Mouse (Mus musculus): ENCODE results near the gene Llcfc1. TPM values are rescaled to one million over a fixed set of nuclear protein-coding genes. Genes with fewer than 3 reads are reported as not detected.
A peak's percentile ranks its signal among the peaks of the same experiment; 100 is the strongest.

The Llcfc1 gene
- polyA plus RNA-seq (2015; fragmentation: Nextera tagmentation; extraction: Ambion mirVana): not detected in 2 replicates

DNA sequence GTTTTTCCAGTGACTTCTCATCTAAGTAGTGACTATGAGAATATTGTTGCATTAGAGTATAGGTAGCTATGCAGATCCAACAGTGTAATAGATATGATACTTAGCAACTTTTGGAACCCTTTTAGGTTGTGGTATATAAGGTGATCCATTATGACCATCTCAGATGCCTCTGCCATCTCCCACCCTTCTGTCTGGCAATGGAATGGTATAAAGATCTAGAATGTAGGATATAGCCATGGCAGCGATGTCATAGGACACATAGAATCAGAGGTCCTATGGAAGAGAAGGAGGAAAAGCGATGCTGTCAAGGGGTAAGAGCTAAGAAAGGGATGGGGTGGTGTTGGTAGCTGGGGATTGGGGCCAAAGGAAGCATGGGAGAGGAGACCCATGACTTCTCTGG is at the start of gene Llcfc1:
TSS of gene Llcfc1 (plus strand) at position 301 of the 400 bp plus-strand sequence.
- 87% methylated on average over 2 of the region's 2 CpGs for WGBS
- Histone ChIP-seq H3K27ac (no peak within 1 kb of the TSS), H3K9ac (no peak within 1 kb of the TSS), H3K27me3 (no peaks in the 10 kb centered on the region), H3K36me3 (no peaks in the 10 kb centered on the region), H3K4me3 (no peak within 1 kb of the TSS), H3K4me2 (replicated peaks) (no peak within 1 kb of the TSS), H3K4me1 (no peaks in the 10 kb centered on the region), H3K9me3 (no peaks in the 10 kb centered on the region)
- no peak for ATAC-seq (ENCODE audit: low FRiP score, low read depth)

DNA sequence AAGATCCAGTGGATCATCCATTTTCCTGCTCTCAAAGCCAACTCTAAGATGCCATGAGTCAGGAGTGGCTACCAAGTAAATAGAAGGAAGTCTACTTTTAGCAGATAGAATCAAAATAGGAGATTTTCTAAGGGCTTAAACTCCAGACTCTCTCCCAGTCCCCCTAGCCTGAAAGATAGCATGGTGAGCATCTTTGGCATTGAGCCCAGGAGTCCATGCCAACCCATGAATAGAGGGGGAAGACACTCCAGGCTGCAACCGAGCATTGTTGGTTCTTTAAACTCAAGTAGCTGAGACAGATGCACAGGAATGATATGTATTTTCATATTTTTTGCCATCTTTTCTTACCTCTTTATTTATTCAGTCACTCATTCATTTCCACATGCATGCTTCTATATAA is 49.0 kb upstream of the Llcfc1 start:
- Histone ChIP-seq H3K9me3 (no peaks in the 10 kb centered on the region), H3K4me2 (replicated peaks) (no peak overlapping the region), H3K27ac (no peak overlapping the region), H3K4me3 (no peak overlapping the region), H3K9ac (no peak overlapping the region), H3K4me1 (no peaks in the 10 kb centered on the region), H3K27me3 (no peaks in the 10 kb centered on the region), H3K36me3 (no peaks in the 10 kb centered on the region)
- 66% methylated on average over 1 of the region's 1 CpGs for WGBS
- no peak for ATAC-seq (ENCODE audit: low FRiP score, low read depth)

DNA sequence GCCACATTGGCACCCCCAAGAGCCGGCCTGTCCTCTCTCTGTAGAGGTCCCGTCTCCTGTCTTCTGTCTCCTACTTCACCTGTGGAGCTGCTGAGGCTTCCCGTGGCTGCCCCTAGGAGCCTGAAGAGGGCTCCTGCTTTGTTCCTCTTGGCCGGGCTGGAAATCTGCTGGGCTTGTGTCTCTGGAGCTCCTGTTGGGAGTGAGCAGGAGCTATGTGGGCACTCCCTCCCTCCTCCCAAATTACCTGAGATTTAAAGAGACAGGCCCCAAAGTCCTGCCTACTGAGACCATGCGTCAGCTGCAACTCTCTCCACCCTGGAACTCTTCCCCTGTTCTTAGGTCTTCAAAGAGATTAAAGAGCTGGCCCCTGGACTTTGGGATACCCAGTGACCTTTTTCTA is 48.1 kb upstream of the Llcfc1 start, which contains the start of gene Trpv6:
TSS of gene Trpv6 (minus strand) at position 228 of the 400 bp plus-strand sequence.
- 0 out of 2 replicates have a peak within 1 kb of the TSS, but pooled peaks have one; percentile 2 for H3K4me3 ChIP-seq
- H3K4me2 ChIP-seq (replicated peaks): 0 out of 2 replicates have a peak within 1 kb of the TSS, but pooled peaks have one; percentile 11
- no peak within 1 kb of the TSS for H3K9ac ChIP-seq
- H3K9me3 ChIP-seq: no peaks in the 10 kb centered on the region
- ATAC-seq (ENCODE audit: low FRiP score, low read depth): no peak
- no peaks in the 10 kb centered on the region for H3K4me1 ChIP-seq
- WGBS: 5% methylated on average over 5 of the region's 5 CpGs
- no peaks in the 10 kb centered on the region for H3K27me3 ChIP-seq
- H3K27ac ChIP-seq: no peak within 1 kb of the TSS
- no peaks in the 10 kb centered on the region for H3K36me3 ChIP-seq

DNA sequence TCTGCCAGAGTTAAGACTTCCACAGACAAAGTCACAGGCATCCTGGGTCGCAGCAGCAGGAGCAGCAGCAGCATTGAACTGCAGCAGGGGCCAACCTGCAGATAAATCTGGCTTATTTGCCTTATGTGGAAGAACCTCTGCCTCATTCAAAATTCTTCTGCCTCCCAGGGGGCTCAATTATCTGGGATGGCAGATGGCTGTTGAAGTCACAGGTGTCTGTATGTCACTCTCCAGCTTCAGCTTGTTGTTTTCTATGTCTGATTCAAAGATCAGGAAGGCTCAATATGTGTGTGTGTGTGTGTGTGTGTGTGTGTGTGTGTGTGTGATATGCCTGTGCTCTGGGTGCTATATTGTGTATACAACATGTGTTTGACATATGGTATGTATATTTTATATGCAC is 46.8 kb upstream of the Llcfc1 start:
- Histone ChIP-seq H3K9ac (no peak overlapping the region), H3K4me1 (no peaks in the 10 kb centered on the region), H3K9me3 (no peaks in the 10 kb centered on the region), H3K27me3 (no peaks in the 10 kb centered on the region), H3K4me2 (replicated peaks) (no peak overlapping the region), H3K4me3 (no peak overlapping the region), H3K36me3 (no peaks in the 10 kb centered on the region), H3K27ac (no peak overlapping the region)
- ATAC-seq (ENCODE audit: low FRiP score, low read depth): no peak
- 29% methylated on average over 1 of the region's 1 CpGs for WGBS

DNA sequence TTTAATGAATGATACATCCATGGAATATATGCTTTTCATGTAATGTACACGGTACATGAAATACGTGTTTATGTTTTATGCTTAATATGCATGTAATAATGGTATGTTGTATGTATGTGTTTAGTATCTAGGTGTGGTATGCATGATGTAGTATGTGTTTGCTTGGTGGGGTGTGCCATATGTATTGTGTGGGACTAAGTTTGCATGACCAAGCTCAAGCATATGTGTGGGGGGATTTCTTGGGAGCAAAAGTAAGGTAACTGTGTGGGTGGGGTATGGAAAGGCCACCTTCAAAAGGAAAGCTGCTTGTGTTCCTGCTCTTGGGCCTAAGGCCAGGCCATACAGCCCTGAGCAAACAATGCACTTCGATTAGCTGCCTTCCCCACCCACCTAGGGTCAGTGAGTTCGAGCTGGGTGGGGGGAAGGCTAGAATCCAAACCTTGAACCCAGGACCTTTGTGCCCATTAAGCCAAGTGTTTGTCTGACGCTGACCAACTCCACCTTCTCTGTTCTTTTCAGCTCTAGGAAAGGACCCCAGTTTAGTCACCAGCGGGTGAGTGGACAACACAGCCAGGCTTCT is 46.2 kb upstream of the Llcfc1 start:
- no peak overlapping the region for H3K9ac ChIP-seq
- no peak for ATAC-seq (ENCODE audit: low FRiP score, low read depth)
- no peaks in the 10 kb centered on the region for H3K27me3 ChIP-seq
- no peaks in the 10 kb centered on the region for H3K9me3 ChIP-seq
- WGBS: 78% methylated on average over 6 of the region's 6 CpGs
- no peaks in the 10 kb centered on the region for H3K4me1 ChIP-seq
- no peak overlapping the region for H3K4me3 ChIP-seq
- no peaks in the 10 kb centered on the region for H3K36me3 ChIP-seq
- H3K27ac ChIP-seq: no peak overlapping the region
- H3K4me2 ChIP-seq (replicated peaks): no peak overlapping the region

DNA sequence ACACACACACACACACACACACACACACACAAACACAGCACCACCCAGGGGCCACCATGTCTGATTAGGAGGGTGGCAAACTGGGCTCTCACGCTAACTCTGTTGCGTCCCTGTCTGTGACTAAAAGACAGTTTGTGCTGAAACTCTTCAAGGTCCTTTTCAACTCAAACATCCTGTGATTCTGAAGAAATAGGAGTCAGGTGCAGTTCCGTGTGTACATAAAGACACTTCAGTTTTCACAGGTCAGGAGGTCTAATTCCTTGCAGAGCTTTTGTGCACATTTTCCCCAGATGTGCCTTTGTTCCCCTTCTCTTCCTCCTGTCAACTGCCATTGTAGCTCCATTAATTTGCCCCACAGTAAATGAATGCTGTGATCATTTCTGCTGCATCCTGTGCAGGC is 43.8 kb upstream of the Llcfc1 start:
- Histone ChIP-seq H3K4me3 (no peak overlapping the region), H3K9ac (no peak overlapping the region), H3K27ac (no peak overlapping the region), H3K9me3 (no peaks in the 10 kb centered on the region), H3K4me2 (replicated peaks) (no peak overlapping the region), H3K27me3 (no peaks in the 10 kb centered on the region), H3K36me3 (no peaks in the 10 kb centered on the region), H3K4me1 (no peaks in the 10 kb centered on the region)
- 61% methylated on average over 3 of the region's 3 CpGs for WGBS
- ATAC-seq (ENCODE audit: low FRiP score, low read depth): no peak

DNA sequence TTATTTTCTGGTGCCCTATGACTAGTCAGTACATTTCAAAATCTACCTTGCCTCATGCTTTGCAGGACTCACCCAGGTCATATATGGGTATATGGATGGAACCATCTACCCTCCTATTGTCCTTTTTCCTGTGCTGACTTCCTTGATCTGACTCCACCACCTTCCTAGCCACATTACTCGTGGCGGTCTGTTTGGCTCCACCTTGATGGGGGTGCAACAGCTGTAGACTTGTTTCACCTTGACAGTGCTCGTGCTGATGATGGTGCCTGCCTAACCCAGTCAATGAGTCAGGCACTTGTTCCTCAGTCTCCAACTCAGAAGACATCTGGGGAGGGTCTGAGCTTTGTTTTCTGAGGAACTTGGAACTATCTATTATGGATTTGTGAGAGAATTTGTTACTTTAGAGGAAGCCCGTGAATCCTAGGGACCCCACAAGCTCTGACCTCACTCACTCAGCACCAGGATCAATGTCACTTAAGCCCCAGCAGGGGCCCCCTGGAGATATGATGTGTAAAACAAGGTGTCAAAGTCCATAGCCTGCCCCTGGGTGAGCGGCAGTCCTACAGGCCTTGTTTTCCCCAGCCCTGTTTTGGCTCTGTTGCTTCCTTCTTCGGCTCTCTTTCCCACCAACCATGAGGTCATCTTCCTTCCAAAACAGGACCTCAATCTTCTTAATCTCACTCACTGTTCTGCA is 42.9 kb upstream of the Llcfc1 start:
- Histone ChIP-seq H3K9ac (no peak overlapping the region), H3K4me2 (replicated peaks) (no peak overlapping the region), H3K27me3 (no peaks in the 10 kb centered on the region), H3K36me3 (no peaks in the 10 kb centered on the region), H3K9me3 (no peaks in the 10 kb centered on the region), H3K27ac (no peak overlapping the region), H3K4me1 (no peaks in the 10 kb centered on the region), H3K4me3 (no peak overlapping the region)
- WGBS: 84% methylated on average over 6 of the region's 6 CpGs
- ATAC-seq (ENCODE audit: low FRiP score, low read depth): no peak

DNA sequence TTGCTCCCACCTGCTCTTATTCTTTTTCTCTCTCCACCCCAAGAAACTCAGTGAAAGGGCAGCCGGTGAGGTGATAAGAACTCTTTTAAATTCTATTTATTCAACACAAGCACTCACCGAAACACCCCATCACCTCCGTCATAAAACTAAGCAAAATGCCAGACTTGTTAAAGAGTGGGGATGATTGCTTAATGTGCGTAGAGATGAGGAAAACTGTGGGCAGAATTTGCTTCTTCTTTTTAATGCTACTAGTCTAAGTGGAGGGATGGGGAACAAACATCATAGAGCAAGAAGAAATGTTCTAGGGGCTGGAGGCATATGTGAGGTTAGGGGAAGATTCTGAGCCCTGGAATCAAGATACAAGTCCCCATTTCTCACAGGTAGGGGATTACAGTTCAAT is 41.5 kb upstream of the Llcfc1 start:
- Histone ChIP-seq H3K36me3 (no peaks in the 10 kb centered on the region), H3K4me3 (no peak overlapping the region), H3K4me2 (replicated peaks) (no peak overlapping the region), H3K4me1 (no peaks in the 10 kb centered on the region), H3K9ac (no peak overlapping the region), H3K9me3 (no peaks in the 10 kb centered on the region), H3K27me3 (no peaks in the 10 kb centered on the region), H3K27ac (no peak overlapping the region)
- 77% methylated on average over 4 of the region's 4 CpGs for WGBS
- ATAC-seq (ENCODE audit: low FRiP score, low read depth): no peak

DNA sequence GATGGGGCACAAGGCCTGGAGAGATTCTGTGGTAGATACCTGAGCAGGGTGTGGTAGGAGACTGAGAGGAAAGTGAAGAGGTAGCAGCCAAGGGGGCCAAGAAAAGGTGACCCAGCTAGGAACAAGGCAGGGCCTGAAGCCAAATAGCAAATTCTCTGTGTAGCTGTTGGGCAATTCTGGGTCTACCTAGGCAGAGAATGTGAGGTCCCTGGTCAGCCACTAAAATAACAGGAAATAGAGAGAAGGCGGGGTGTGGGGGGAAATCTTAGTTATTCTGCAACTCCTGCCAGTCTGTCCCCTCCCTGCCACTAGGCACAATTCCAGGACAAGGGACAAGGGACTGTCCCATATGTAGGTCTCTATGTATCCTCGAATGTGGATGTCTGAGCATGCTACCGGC is 41.0 kb upstream of the Llcfc1 start:
- Histone ChIP-seq H3K27me3 (no peaks in the 10 kb centered on the region), H3K9ac (no peak overlapping the region), H3K4me1 (no peaks in the 10 kb centered on the region), H3K4me3 (no peak overlapping the region), H3K4me2 (replicated peaks) (no peak overlapping the region), H3K9me3 (no peaks in the 10 kb centered on the region), H3K36me3 (no peaks in the 10 kb centered on the region), H3K27ac (no peak overlapping the region)
- ATAC-seq (ENCODE audit: low FRiP score, low read depth): no peak
- 89% methylated on average over 3 of the region's 3 CpGs for WGBS

DNA sequence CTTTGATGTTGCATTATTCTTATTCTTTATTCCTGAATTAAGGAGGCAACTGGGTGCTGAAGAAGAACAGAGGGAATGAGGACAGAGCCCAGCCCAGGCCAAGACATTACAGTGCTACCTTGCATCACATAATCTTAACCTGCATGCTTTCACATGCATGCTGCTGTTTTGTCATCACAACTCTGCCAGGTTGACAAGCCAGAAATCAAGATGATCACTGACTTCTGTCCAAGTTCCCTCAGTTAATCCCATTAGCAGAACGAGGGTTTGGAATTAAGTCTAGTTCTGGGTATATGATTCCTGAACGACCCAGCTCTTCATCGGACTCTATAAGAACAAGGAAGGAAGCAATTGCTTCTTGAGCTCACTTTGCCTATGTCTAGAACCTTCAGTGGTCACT is 38.0 kb upstream of the Llcfc1 start:
- 89% methylated on average over 3 of the region's 3 CpGs for WGBS
- no peak for ATAC-seq (ENCODE audit: low FRiP score, low read depth)
- Histone ChIP-seq H3K4me2 (replicated peaks) (no peak overlapping the region), H3K9me3 (no peaks in the 10 kb centered on the region), H3K36me3 (no peaks in the 10 kb centered on the region), H3K27me3 (no peaks in the 10 kb centered on the region), H3K9ac (no peak overlapping the region), H3K4me1 (no peaks in the 10 kb centered on the region), H3K27ac (no peak overlapping the region), H3K4me3 (no peak overlapping the region)

DNA sequence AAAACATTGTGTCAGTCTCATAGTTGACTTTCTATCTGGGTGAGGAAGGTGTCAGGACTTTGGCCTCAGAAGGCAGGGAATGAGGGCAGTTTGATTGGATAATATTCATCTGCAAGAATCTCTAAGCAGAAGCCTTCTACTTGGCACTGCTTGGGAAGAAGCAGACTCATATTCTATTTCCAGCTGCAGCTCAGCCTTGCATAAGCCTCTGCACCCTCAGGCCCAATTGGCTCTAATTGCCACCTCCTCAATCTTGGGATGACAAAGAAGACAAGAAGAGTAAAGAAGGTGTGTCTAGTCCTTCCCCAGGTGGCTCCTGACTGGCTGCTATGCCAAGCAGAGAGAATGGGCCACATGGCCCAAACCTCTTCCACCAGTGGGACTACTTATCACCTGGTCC is 37.6 kb upstream of the Llcfc1 start:
- no peak for ATAC-seq (ENCODE audit: low FRiP score, low read depth)
- no peak overlapping the region for H3K9ac ChIP-seq
- no peak overlapping the region for H3K27ac ChIP-seq
- H3K9me3 ChIP-seq: no peaks in the 10 kb centered on the region
- no peaks in the 10 kb centered on the region for H3K27me3 ChIP-seq
- no peaks in the 10 kb centered on the region for H3K36me3 ChIP-seq
- no peak overlapping the region for H3K4me2 ChIP-seq (replicated peaks)
- no peak overlapping the region for H3K4me3 ChIP-seq
- H3K4me1 ChIP-seq: no peaks in the 10 kb centered on the region

DNA sequence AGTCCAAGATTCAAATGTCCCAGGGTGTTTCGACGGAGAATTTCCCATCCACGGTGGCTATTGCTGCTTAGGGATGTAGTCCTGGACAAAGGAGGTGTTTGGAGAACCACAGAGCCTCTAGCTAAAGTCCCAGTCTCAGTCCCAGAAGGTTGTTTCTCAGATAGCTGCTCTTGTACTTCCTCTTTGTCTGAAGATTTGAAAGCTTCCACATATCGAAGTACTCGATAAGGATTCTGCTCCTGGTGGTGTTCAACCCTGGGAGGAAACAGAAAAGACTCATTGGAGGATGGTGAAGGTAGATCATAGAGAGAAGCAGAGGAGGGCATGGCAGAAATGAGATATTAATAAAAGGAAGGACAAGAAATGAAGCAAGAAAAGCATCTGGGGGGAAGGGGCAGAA is 31.1 kb upstream of the Llcfc1 start:
- Histone ChIP-seq H3K9ac (no peak overlapping the region), H3K4me3 (no peak overlapping the region), H3K27ac (no peak overlapping the region), H3K4me2 (replicated peaks) (no peak overlapping the region), H3K36me3 (no peaks in the 10 kb centered on the region), H3K27me3 (no peaks in the 10 kb centered on the region), H3K4me1 (no peaks in the 10 kb centered on the region), H3K9me3 (no peaks in the 10 kb centered on the region)
- no peak for ATAC-seq (ENCODE audit: low FRiP score, low read depth)
- 90% methylated on average over 5 of the region's 5 CpGs for WGBS

DNA sequence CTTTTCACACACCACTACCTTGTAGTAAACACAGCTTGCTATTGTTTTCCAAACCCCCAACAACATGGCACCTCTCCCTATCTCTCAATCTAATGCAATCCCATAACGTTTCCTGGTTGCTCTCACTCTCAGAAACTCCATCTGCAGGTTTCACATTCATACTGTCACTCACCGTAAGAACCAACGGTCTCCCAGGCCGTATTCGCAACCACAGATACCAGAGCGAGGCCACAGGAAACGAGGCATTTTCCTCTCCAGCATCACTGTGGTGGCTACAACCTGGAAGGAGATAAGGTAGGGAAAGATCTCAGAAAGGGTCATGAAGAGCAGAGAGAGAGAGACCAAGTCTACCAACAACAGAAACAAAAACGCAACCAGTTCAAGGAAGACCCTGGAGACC is 29.6 kb upstream of the Llcfc1 start:
- H3K36me3 ChIP-seq: no peaks in the 10 kb centered on the region
- no peak for ATAC-seq (ENCODE audit: low FRiP score, low read depth)
- H3K9ac ChIP-seq: no peak overlapping the region
- H3K27me3 ChIP-seq: no peaks in the 10 kb centered on the region
- H3K4me2 ChIP-seq (replicated peaks): no peak overlapping the region
- WGBS: 88% methylated on average over 8 of the region's 8 CpGs
- H3K9me3 ChIP-seq: no peaks in the 10 kb centered on the region
- no peaks in the 10 kb centered on the region for H3K4me1 ChIP-seq
- H3K4me3 ChIP-seq: no peak overlapping the region
- no peak overlapping the region for H3K27ac ChIP-seq
